Mouse (Mus musculus) cerebellum, adult 11-12 months (tissue): Measurements from ENCODE around the gene Hcfc2.

Source experiments
- DNase-seq: peaks from one replicate; pipeline ENCODE4 v3.0.0; 2022

Hcfc2 gene

GRCm38 (mm10) chr10:82695956-82696355 is at the start of gene Hcfc2:
Gene Hcfc2 (plus strand): TSS chr10:82696160.
- DNase-seq, result no peak

GRCm38 (mm10) chr10:82647205-82647811 is 48.7 kb upstream of the Hcfc2 start:
- no peak for DNase-seq

GRCm38 (mm10) chr10:82651221-82651620 is 44.7 kb upstream of the Hcfc2 start:
- no peak for DNase-seq

- DNase-seq, result no peak
Observed at GRCm38 (mm10) chr10:82652625-82653024, 43.3 kb upstream of the Hcfc2 start.

- DNase-seq, result no peak
Observed at GRCm38 (mm10) chr10:82654581-82654980, 41.4 kb upstream of the Hcfc2 start.

GRCm38 (mm10) chr10:82661820-82662219 is 34.1 kb upstream of the Hcfc2 start:
- DNase-seq, result peak; percentile 52

- DNase-seq, result peak; percentile 86
Observed at GRCm38 (mm10) chr10:82662267-82662990, 33.5 kb upstream of the Hcfc2 start.

- DNase-seq, result no peak
Observed at GRCm38 (mm10) chr10:82663289-82663688, 32.7 kb upstream of the Hcfc2 start.

GRCm38 (mm10) chr10:82665951-82666350 is 30.0 kb upstream of the Hcfc2 start:
- DNase-seq, result no peak

- peak; percentile 86 for DNase-seq
Observed at GRCm38 (mm10) chr10:82666436-82667234, 29.3 kb upstream of the Hcfc2 start.

GRCm38 (mm10) chr10:82670205-82670604 is 25.8 kb upstream of the Hcfc2 start:
- no peak for DNase-seq

GRCm38 (mm10) chr10:82676949-82677348 is 19.0 kb upstream of the Hcfc2 start:
- DNase-seq, result peak; percentile 97

- no peak for DNase-seq
Observed at GRCm38 (mm10) chr10:82680769-82681168, 15.2 kb upstream of the Hcfc2 start.

GRCm38 (mm10) chr10:82681639-82682038 is 14.3 kb upstream of the Hcfc2 start:
- peak; percentile 56 for DNase-seq

GRCm38 (mm10) chr10:82685440-82685839 is 10.5 kb upstream of the Hcfc2 start:
- no peak for DNase-seq

- DNase-seq, result no peak
Observed at GRCm38 (mm10) chr10:82689681-82690211, 6.2 kb upstream of the Hcfc2 start.

GRCm38 (mm10) chr10:82690494-82690893 is 5.5 kb upstream of the Hcfc2 start, which contains the start of gene Glt8d2:
Gene Glt8d2 (minus strand): TSS chr10:82690650.
- no peak for DNase-seq

- DNase-seq, result peak; percentile 58
Observed at GRCm38 (mm10) chr10:82696453-82697079, 606 bp downstream of the Hcfc2 start.

GRCm38 (mm10) chr10:82697305-82697898 is 1.4 kb downstream of the Hcfc2 start:
- DNase-seq, result no peak

GRCm38 (mm10) chr10:82698712-82699261 is 2.8 kb downstream of the Hcfc2 start:
- peak; percentile 89 for DNase-seq

- no peak for DNase-seq
Observed at GRCm38 (mm10) chr10:82699296-82699941, 3.5 kb downstream of the Hcfc2 start.

GRCm38 (mm10) chr10:82741354-82741753 is 45.4 kb downstream of the Hcfc2 start:
- peak; percentile 25 for DNase-seq
